Mouse (Mus musculus) macrophage (primary cell): ENCODE measurements around the gene Grasp. TPM values are rescaled to one million over a fixed set of nuclear protein-coding genes. Genes with fewer than 3 reads are reported as not detected.
A peak's percentile ranks its signal among the peaks of the same experiment; 100 is the strongest.

ENCODE experiments used
- H3K27ac ChIP-seq: fragments of 350-480 bp; formaldehyde crosslinking; 2 replicates; pipeline ENCODE4 v1.9.0; 2021
- H3K36me3 ChIP-seq: fragments of 350-480 bp; formaldehyde crosslinking; 2 replicates; pipeline ENCODE4 v1.9.0; 2021; ENCODE audit errors: inconsistent target
- H3K4me3 ChIP-seq: fragments of 350-480 bp; formaldehyde crosslinking; 2 replicates; pipeline ENCODE4 v1.9.0; 2021; ENCODE audit errors: inconsistent target
- H3K79me2 ChIP-seq: fragments of 350-480 bp; formaldehyde crosslinking; 2 replicates; pipeline ENCODE4 v1.9.0; 2021; ENCODE audit errors: inconsistent target
- WGBS: methylation state at CpG from one replicate; pipeline ENCODE4 v1.1.7; 2026; ENCODE audit warnings: inconsistent platforms; ENCODE audit not compliant: missing documents; 5-methylcytosine and 5-hydroxymethylcytosine counted together
- polyA plus RNA-seq: library from polyadenylated mRNA; stranded (reverse); fragments of 250-400 nt; gene quantifications from 3 replicates; pipeline ENCODE4 v1.2.4, GENCODE M21; 2018; ENCODE audit warnings: inconsistent platforms

Grasp gene
- polyA plus RNA-seq, 1 experiment from 2014 or later: 0.26 TPM

DNA sequence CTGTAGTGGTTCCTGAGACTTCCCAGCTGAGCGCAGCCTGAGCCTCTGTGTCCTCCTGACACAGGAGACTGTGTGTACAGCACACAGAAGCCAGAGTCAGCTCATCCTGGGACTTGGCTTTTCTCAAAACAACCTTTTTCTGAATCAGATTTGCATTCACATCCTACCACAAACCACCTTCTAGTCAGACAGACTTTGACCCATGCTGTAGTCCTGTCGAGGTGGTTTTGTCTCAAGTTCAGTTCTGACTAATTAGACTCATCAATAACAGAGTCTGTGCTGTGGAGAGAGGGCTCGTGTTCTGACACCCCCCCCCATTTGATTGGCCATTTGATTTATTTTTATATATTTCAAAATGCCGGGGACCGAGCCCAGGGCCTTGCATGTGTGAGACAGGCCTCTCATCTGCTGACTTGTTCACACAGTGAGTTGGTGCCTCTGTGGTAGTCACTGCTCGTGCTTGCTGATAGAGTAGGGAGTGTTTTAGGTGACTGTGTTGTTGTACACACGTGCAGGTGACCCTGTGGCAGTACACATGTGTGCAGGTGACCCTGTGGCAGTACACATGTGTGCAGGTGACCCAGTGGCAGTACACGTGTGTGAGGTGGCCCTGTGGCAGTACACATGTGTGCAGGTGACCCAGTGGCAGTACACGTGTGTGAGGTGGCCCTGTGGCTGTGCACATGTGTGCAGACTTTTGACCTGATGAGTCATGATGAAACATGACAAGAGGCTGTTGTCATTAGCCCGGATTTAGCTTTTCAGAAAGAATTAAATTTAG, 33.8 kb upstream of the Grasp start:
- peaks cover 64% of the 10 kb centered on the region for H3K79me2 ChIP-seq
- 73% methylated on average over 10 of the region's 10 CpGs for WGBS
- H3K36me3 ChIP-seq: peaks cover 13% of the 10 kb centered on the region; the same call in 1 of the 2 replicates
- H3K4me3 ChIP-seq: no peak overlapping the region
- peak overlapping the region; percentile 96 for H3K27ac ChIP-seq

GRCm38 (mm10) chr15:101190762-101191150, 33.2 kb upstream of the Grasp start:
- WGBS: 9% methylated on average over 5 of the region's 5 CpGs
- peaks cover 16% of the 10 kb centered on the region; the same call in 1 of the 2 replicates for H3K36me3 ChIP-seq
- H3K27ac ChIP-seq: peak overlapping the region; percentile 96
- peaks cover 58% of the 10 kb centered on the region for H3K79me2 ChIP-seq
- H3K4me3 ChIP-seq: no peak overlapping the region

DNA sequence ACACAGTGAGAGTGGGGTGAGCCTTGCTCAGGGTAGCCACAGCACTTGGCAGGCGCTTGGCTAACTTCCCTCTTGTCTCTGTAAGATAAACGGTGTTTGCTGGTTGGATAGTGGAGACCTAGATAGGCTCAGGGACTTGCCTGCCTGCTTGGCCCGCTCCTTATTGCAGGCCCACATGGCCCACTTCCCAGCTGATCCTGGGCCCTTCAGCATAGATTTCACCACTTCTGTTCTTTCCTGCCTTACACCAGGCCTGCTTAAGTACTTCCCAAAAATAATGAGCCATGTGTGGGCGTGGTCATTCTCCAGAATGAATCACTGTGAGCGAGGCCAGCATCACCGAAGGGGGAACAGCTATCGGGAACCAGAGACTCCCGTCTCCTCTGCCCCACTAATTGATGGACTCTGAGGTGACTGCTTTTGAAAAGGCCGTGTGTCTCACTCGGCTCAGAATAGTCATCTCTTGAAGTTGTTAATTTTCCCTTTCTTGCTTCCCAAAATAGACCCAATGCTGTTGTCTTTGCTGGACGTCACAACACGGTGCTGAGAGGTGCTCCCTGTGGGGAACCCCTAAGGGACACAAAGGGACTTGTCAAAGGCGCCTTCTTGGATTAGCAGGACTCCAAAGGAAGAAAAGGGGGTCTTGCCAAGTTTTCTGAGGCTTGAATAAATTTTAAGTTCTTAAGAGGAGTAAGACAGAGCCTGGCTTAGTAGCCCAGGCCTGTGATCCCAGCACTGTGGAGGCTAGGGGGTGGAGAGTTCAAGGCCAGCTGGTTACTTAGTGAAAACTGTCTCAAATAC, 32.3 kb upstream of the Grasp start:
- H3K27ac ChIP-seq: peak overlapping the region; percentile 96
- H3K4me3 ChIP-seq: no peak overlapping the region
- H3K36me3 ChIP-seq: peaks cover 16% of the 10 kb centered on the region; the same call in 1 of the 2 replicates
- 24% methylated on average over 13 of the region's 13 CpGs for WGBS
- H3K79me2 ChIP-seq: peaks cover 49% of the 10 kb centered on the region

DNA sequence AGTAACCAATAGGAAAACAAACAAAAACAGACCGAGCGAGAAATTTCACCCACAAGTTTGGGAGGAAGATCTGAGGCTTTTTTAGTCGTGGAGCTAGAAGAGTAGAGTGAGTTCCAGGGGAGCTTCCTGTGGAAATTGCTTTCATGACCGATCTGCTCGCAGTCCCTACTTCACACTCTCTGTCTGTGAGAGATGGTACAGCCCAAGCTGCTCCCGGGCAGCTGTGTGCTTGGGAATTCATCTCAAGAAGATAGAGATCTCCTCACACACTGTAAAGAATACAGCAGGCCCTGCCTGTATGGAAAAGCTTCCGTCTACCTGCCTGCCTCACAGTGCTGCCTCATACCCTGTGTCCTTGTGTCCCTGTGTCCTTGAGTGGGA, 31.7 kb upstream of the Grasp start:
- H3K36me3 ChIP-seq: peaks cover 16% of the 10 kb centered on the region; the same call in 1 of the 2 replicates
- H3K79me2 ChIP-seq: peaks cover 49% of the 10 kb centered on the region
- H3K4me3 ChIP-seq: no peak overlapping the region
- peak overlapping the region; percentile 96 for H3K27ac ChIP-seq
- 86% methylated on average over 7 of the region's 7 CpGs for WGBS

DNA sequence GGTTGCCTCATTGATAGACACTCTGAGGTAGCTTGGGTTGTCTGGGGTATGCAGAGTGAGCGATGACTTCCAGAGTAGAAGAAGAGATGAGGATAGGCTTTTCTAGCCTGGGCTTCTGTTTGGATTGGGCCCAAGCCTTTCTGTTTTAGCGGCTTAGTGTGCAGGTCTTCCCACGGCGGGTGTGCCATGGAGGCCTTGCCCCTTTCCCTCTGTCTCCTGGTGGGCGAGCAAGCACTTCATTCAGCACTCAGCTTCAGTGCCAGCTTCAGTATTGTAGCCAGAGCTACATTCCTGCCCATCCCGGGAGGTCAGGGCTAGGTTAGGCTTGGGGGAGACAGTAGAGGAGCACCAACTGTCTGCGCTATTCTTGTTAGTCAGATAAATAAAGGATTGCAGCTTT, 31.3 kb upstream of the Grasp start:
- Histone ChIP-seq H3K79me2 (peaks cover 49% of the 10 kb centered on the region), H3K36me3 (peaks cover 16% of the 10 kb centered on the region; the same call in 1 of the 2 replicates), H3K27ac (no peak overlapping the region), H3K4me3 (no peak overlapping the region)
- WGBS: 91% methylated on average over 7 of the region's 7 CpGs

- H3K4me3 ChIP-seq: no peak overlapping the region
- 91% methylated on average over 6 of the region's 6 CpGs for WGBS
- peaks cover 19% of the 10 kb centered on the region; the same call in 1 of the 2 replicates for H3K36me3 ChIP-seq
- no peak overlapping the region for H3K27ac ChIP-seq
- H3K79me2 ChIP-seq: peaks cover 40% of the 10 kb centered on the region
These were observed 30.0 kb upstream of the Grasp start for GRCm38 (mm10) chr15:101193971-101194370.

DNA sequence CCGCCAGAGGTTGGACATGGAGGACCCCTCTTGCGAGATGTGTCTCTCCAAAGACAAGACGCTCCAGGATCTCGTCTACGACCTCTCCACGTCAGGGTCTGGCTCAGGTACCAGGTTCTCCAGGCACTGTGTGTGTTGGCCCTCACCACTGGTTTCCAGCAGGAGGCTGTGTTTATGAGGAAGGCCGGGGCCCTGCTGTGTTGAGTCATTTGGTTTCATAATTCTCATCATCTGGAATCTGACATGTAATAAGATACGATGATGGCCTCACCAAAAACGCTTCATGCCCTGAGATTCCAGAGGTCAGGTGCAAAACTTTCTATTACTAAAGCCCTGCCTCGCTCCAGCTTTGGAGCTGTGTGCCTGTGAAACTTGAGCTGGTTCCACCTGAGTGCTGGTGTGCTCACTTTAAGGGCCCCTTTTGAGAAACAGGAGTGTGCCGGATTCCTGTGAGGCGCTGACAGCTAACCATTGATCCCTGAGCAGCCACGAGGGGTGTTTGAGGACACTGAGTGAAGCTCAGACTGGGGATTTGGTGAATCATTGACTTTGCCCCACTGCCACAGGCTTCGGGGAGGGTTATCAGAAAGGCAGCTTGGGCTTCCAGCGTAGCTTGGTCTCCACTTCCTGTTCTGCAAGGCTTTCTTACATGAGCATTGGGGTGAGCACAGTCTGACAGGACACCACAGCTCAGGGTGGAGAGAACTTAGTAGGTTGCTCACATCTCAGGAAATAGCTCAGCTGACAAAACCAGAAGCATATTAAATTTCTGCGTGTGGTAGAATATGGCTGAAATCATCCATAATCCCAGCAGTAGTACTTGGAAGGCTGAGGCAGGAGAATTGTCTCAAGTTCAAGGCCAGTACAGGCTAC, 28.8 kb upstream of the Grasp start:
- Histone ChIP-seq H3K27ac (no peak overlapping the region), H3K4me3 (no peak overlapping the region), H3K36me3 (peaks cover 27% of the 10 kb centered on the region), H3K79me2 (peaks cover 28% of the 10 kb centered on the region)
- WGBS: 66% methylated on average over 16 of the region's 16 CpGs

DNA sequence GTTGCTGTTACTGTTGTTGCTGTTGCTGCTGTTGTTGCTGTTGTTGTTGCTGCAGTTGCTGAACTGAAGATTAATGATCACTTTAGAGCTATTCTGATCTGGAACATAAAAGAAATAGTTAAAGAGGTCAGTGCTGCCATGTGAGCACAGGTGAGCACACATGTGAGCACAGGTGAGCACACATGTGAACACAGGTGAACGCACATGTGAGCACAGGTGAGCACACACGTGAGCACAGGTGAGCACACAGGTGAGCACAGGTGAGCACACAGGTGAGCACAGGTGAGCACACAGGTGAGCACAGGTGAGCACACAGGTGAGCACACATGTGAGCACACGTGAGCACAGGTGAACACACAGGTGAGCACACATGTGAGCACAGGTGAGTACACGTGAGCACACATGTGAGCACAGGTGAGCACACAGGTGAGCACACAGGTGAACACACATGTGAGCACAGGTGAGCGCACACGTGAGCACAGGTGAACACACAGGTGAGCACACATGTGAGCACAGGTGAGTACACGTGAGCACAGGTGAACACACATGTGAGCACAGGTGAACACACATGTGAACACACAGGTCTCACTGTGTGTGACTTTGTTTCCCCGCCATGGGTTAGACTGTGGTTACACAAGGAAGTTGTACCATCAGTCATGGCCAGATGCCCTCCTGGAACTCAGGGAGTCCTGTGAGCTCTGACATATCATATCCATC, 27.8 kb upstream of the Grasp start:
- 84% methylated on average over 8 of the region's 8 CpGs for WGBS
- Histone ChIP-seq H3K4me3 (no peak overlapping the region), H3K27ac (no peak overlapping the region), H3K36me3 (peaks cover 38% of the 10 kb centered on the region), H3K79me2 (peaks cover 25% of the 10 kb centered on the region)

DNA sequence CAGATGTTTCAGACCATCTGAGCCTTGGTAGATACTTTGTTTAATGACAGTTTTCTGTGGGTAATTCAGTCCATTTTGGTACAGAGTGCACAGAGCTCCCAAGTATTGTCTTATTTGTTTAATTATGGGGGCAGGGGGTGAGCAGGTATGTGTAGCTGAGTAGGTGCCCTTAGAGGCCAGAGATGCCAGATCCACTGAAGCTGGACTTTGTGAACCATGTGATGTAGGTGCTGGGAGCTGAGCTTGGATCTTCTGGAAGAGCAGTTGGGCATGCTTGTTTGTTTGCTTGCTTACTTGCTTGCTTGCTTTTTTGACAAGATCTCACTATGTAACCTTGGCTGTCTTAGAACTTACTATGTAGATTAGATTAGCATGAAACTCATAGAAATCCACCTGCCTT, 27.0 kb upstream of the Grasp start:
- Histone ChIP-seq H3K27ac (no peak overlapping the region), H3K4me3 (no peak overlapping the region), H3K79me2 (peaks cover 23% of the 10 kb centered on the region), H3K36me3 (peaks cover 45% of the 10 kb centered on the region)

GRCm38 (mm10) chr15:101197497-101198179, 26.4 kb upstream of the Grasp start:
- peaks cover 52% of the 10 kb centered on the region for H3K36me3 ChIP-seq
- WGBS: 95% methylated on average over 15 of the region's 15 CpGs
- peaks cover 16% of the 10 kb centered on the region for H3K79me2 ChIP-seq
- no peak overlapping the region for H3K27ac ChIP-seq
- H3K4me3 ChIP-seq: no peak overlapping the region

GRCm38 (mm10) chr15:101198218-101198617, 25.8 kb upstream of the Grasp start:
- peaks cover 11% of the 10 kb centered on the region for H3K79me2 ChIP-seq
- no peak overlapping the region for H3K4me3 ChIP-seq
- 21% methylated on average over 3 of the region's 3 CpGs for WGBS
- no peak overlapping the region for H3K27ac ChIP-seq
- peaks cover 55% of the 10 kb centered on the region for H3K36me3 ChIP-seq

DNA sequence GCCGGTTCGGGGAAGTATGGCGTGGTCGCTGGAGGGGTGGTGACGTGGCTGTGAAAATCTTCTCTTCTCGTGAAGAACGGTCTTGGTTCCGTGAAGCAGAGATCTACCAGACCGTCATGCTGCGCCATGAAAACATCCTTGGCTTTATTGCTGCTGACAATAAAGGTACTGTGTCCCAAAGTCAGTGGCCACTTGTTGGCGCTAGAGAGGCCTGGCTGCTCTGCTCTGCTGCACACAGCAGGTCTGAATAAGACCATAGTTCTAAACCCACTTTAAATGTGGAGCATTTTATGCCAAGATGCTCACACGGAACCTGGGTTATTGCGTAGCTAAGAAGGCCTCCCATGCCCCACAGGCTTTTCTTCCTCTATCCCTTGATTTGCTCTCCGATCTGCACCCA, 25.1 kb upstream of the Grasp start:
- Histone ChIP-seq H3K36me3 (peaks cover 55% of the 10 kb centered on the region), H3K79me2 (peaks cover 4% of the 10 kb centered on the region; the same call in 1 of the 2 replicates), H3K27ac (no peak overlapping the region), H3K4me3 (no peak overlapping the region)
- WGBS: 91% methylated on average over 14 of the region's 14 CpGs

- H3K27ac ChIP-seq: no peak overlapping the region
- H3K79me2 ChIP-seq: no peaks in the 10 kb centered on the region
- H3K36me3 ChIP-seq: peaks cover 50% of the 10 kb centered on the region
- 97% methylated on average over 9 of the region's 9 CpGs for whole genome bisulfite sequencing
- H3K4me3 ChIP-seq: no peak overlapping the region
These were observed 23.2 kb upstream of the Grasp start for GRCm38 (mm10) chr15:101200777-101201295.
